Mouse (Mus musculus): ENCODE results near the gene Lck. TPM values are rescaled to one million over a fixed set of nuclear protein-coding genes. Genes with fewer than 3 reads are reported as not detected.

Gene Lck
- polyA plus RNA-seq, 3 experiments from 2014 or later: 1,449 to 1,788 (median 1,727) TPM

DNA sequence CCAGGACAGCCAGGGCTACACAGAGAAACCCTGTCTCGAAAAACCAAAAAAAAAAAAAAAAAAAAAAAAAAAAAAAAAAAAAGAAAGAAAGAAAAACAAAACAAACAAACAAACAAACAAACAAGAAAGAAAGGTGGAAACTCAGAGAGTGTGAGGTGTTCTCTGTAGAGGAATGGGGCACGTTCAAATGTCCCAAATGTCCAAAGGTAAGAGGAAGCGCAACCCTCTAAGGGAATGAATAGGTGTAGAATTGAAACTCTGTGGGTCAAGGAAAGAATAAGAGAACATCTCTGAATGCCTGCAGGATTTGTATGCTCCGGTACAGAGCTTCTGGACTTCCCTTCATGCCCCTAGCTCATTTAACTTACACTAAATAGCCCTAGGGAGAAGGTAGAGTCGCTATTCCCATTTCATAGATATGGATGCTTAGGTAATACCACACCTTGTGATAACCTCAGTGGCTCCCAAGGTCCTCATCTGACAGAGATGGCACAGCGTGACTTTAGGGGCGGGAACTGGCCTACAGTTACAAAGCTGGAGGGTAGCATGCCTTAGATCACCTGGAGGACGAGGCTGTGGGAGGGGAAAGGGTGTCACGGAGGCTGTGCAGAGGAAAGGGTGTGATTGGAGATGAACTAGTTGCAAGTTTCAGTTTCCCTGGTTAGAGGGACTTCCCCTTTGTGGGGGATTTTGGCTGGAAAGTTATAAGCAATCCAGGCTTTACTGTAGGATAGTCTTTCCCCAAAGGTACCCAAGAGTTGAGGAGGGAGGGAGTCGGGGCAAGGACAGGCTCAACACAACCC, 65.8 kb downstream of the Lck start:
- ATAC-seq: peak; percentile 92

DNA sequence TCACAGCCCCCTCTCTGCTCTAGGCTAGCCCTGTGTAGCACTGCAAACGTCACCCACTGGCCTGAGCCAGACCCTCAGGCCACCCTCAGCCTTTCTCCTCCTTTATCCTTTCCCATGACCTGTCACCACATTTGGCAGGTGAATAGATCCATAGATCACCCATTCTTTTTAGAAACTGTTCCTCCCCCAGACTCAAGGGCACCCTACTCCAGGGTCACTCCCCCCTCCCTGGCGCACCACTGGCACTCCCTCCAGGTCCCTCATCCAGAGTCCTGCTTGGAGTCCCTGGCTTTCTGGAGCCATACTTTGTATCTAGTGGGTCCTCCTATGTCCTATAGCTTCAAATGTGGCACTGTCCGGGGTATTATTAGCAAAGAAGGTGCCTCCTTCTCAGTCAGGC, 67.9 kb downstream of the Lck start:
- ATAC-seq: no peak

DNA sequence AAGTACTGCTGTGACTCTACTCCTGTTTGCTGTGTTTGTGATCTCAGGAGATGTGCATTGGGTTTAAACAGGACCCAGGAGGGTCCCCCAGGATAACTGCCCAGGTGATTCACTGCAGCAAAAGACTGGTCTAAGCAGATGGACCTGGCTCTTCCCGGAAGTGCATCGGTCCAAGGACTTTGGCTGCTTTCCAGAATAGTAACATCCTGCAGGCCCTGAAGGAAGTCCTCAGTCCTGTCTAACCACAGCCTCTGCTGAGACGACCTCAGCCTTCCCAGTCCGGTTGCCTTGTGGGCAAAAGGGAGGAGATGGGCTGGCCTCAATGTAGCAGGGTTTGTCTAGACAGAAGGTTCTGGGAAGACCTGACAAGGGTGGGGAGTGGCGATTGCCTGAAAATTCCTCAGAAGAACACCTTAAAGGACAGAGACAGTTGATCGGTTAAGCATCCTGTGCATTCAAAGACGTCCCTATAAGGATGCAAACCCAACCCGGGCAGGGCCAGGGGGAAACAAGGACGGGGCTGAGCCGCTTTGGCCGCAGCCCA, 70.5 kb downstream of the Lck start:
- ATAC-seq: no peak

DNA sequence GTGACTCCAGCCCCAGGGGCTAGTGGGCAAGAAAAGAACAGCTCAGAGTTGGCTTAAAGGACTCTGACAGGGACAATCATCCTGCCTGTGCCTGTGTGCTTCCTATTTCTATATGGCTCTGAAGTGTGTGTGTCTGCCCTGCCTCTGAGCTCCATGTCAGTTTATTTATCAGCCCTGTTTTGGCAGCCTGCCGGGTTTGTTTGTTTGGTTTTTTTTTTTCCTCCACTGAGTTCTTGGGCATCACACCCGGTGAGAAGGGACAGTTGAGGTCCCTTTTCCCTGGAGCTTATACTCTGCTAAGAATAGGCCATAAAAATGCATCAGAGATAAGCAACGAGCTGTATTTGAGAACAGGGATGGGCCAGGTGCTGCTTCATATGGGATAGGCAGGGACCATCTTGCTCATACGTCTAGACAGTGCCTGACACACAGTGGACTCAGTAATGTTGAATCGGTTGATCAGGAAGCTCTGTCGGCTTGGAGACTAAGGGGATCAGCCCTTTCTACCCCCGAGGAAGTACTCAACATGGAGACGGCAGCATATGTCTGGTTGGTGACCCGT, 71.0 kb downstream of the Lck start:
- ATAC-seq: no peak

DNA sequence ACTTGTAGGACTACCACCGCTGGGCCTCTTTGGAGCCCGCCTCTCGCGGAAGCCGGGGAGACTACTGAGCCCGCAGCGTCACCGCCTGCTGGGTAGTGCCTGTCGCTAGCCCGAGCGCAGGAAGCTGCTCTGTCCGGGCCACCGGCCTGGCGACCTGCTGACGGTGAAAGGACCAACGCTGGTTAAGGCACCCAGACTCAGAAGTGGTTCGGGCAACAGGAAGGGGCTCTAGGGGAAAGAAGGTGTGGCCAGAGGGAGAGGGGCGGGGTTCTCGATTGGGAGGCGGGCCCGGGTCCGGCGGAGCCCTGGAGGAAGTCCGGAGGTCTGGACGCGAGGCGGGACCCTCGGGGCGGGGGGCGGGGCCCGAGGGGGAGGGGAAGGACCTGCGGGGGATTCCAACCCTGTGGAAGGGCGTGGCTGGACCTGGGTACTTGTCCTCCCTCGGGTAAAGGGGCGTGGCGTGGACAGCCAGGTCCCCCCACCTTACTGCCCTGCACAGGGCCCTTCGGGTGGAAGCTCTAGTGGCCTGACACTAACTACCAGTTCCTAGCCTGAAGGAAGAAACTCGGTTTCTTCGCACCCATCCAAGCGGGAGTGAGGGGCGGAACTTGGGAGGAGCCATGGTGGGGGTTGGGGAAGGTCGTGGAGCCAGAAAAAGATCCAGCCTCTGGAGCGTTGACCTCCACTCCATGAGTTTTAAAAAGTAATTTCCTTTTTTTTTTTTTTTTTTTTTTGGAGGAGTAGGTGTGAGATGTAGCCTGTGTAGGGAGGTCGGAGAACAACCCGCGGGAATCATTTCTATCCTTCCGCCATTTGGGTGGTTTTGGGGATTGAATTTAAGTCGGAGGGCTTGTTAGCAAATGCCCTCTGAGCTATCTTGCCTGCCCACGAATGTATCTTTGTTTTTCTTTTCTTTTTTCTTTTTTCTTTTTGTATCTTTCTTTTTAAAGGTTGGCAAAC, 72.6 kb downstream of the Lck start:
- ATAC-seq: peak; percentile 74

DNA sequence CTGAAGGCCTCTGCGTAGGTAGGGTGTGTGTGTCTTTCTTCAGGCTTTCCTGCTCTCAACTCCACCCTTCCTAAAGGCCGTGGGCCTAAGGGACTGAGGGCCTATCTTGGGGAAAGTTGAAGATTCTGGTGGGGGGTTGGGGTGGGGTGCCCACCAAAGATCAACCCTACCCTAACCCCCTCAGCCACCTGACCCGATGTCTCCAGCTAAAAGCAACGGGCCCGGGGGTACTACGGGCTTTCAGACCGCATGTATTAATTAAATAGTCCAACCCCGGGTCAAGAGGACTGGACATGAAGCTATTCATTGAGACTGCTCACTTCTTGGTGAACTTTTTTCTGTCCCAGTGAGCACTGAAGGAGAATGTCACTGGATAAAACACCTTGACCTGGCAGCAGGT, 73.4 kb downstream of the Lck start:
- no peak for ATAC-seq

DNA sequence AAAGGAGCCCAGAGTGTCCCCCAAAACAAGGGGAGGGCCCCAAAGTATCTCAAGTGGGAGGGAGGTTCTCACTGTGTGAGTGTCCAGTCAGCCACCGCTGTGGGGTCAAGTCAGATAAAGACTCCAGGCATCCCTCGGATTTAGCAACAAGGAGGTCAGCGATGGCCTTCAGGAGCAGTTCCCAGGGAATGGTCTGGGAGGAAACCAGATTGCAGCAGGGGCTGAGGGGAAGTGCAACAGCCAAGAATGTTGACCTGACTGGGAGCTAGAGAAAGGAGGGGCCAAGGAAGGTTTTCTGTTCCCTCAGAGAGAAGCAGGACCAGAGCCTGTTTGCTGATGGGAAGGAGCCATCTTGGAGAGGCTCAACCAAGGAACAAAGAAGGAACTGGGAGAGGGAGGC, 74.5 kb downstream of the Lck start:
- ATAC-seq: no peak

Other genes starting within 250 kb of the Lck start
- 100 to 1,000 TPM; 289 to 492 (median 352) TPM for gene Rbbp4, start 238.3 kb downstream of the Lck start, polyA plus RNA-seq (2017; shearing (Covaris generic))
- gene Zbtb8os, start 237.9 kb downstream of the Lck start, polyA plus RNA-seq (2017; shearing (Covaris generic)): 100 to 1,000 TPM; 103 to 158 (median 113) TPM
- 1 to 10 TPM; 3.0 to 6.6 (median 5.8) TPM for gene Zbtb8a, start 195.5 kb downstream of the Lck start, polyA plus RNA-seq (2017; shearing (Covaris generic))
- not detected for gene Zbtb8b, start 132.8 kb downstream of the Lck start, polyA plus RNA-seq (2017; shearing (Covaris generic))
- 10 to 100 TPM; 20.2 to 33.8 (median 28.8) TPM for gene Bsdc1, start 112.1 kb downstream of the Lck start, polyA plus RNA-seq (2017; shearing (Covaris generic))
- not detected for gene Tssk3, start 82.6 kb downstream of the Lck start, polyA plus RNA-seq (2017; shearing (Covaris generic))
- not detected for gene Fam229a, start 82.5 kb downstream of the Lck start, polyA plus RNA-seq (2017; shearing (Covaris generic))
- 1 to 10 TPM; 2.7 to 4.9 (median 4.4) TPM for gene Marcksl1, start 60.1 kb downstream of the Lck start, polyA plus RNA-seq (2017; shearing (Covaris generic))
- 100 to 1,000 TPM; 256 to 267 (median 261) TPM for gene Hdac1, start 30.9 kb downstream of the Lck start, polyA plus RNA-seq (2017; shearing (Covaris generic))
- under 1 TPM in 2 of 3 experiments, not detected in 1; 0.97 to 0.98 TPM for gene Fam167b, start 4.9 kb upstream of the Lck start, polyA plus RNA-seq (2017; shearing (Covaris generic))
- 100 to 1,000 TPM; 335 to 403 (median 335) TPM for gene Eif3i, start 27.0 kb upstream of the Lck start, polyA plus RNA-seq (2017; shearing (Covaris generic))
- 100 to 1,000 TPM; 283 to 327 (median 313) TPM for gene Tmem234, start 27.0 kb upstream of the Lck start, polyA plus RNA-seq (2017; shearing (Covaris generic))
- 1 to 10 TPM; 2.1 to 5.3 (median 4.3) TPM for gene Dcdc2b, start 40.6 kb upstream of the Lck start, polyA plus RNA-seq (2017; shearing (Covaris generic))
- gene Iqcc, start 45.5 kb upstream of the Lck start, polyA plus RNA-seq (2017; shearing (Covaris generic)): 10 to 100 TPM; 45.5 to 63.3 (median 53.1) TPM
- 10 to 100 TPM; 30.5 to 54.0 (median 35.4) TPM for gene Ccdc28b, start 50.3 kb upstream of the Lck start, polyA plus RNA-seq (2017; shearing (Covaris generic))
- 10 to 100 TPM; 17.1 to 26.8 (median 21.4) TPM for gene Txlna, start 67.4 kb upstream of the Lck start, polyA plus RNA-seq (2017; shearing (Covaris generic))
- 10 to 100 TPM in 1 of 3 experiments, 1 to 10 TPM in 2; 8.6 to 11.6 (median 9.9) TPM for gene Kpna6, start 99.1 kb upstream of the Lck start, polyA plus RNA-seq (2017; shearing (Covaris generic))
- gene Tmem39b, start 123.2 kb upstream of the Lck start, polyA plus RNA-seq (2017; shearing (Covaris generic)): 10 to 100 TPM in 2 of 3 experiments, 1 to 10 TPM in 1; 8.3 to 16.1 (median 12.8) TPM
- gene Khdrbs1, start 168.7 kb upstream of the Lck start, polyA plus RNA-seq (2017; shearing (Covaris generic)): 10 to 100 TPM; 35.0 to 40.3 (median 39.9) TPM
- 1,000 to 10,000 TPM; 1,860 to 2,586 (median 2,027) TPM for gene Ptp4a2, start 237.6 kb upstream of the Lck start, polyA plus RNA-seq (2017; shearing (Covaris generic))

All from inflammation-experienced regulatory T-cells, adult 6 months (primary cell).